Mouse (Mus musculus) kidney, adult 9 months (tissue): ENCODE measurements around the gene Plcxd2.

ENCODE experiments used
- DNase-seq: peaks from one replicate; pipeline ENCODE4 v3.0.0; 2022

Plcxd2 gene

DNA sequence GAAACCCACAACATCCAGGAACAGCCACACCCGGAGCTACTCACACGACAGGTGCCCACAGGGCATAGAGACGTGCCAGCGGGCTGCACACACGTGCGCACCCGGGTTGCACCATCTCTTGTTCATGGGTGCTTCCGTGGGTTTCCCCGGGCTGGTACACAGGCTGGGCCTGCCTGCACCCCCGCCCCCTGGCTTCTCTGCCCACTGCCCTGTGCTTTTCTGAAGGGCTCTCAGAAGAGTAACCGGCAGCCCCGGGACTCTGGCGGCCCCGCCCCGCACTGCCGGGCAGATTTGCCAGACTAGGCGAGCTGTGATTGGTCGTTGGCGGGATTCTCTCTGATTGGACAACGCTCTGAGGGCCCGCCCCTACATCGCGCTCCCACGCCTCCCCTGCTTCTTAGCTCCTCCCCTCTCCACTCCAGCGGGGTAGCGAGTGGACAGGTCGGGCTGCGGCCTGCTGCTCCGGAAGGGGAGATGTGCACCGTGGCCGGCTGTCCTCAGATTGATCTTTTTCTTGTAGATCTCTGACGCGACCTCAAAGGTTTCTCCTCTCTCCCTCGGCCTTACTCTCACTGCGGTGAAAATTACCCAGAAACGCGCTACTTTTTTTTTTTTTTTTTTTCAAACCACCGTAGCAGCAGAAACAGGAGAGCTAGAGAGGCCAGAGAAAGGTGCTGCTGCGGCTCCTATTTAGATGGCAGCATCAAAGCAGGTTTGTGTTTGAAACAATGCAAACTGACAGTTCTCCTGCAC, at the start of gene Plcxd2:
Gene Plcxd2 (minus strand): TSS at position 66 of the 753 bp plus-strand sequence.
- DNase-seq: peak; percentile 97

DNA sequence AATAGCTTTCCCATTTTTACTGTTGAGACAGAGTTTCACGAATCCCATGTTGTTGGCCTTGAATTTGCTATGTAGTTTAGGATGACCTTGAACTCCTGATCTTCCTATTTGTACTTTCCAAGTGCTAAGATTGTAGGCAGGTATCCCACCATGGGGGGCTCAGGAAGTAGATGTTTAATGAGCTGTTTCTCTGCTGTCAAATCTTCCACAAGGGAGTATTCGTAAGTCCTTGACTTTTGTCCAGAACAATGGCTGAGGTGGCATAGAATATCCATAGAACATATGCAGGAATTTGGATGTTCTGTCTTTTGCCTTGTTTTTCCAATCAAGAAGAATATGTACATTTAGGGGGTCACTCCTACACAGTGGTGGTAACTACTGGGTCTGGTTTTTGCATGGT, 36.9 kb upstream of the Plcxd2 start:
- DNase-seq: no peak

DNA sequence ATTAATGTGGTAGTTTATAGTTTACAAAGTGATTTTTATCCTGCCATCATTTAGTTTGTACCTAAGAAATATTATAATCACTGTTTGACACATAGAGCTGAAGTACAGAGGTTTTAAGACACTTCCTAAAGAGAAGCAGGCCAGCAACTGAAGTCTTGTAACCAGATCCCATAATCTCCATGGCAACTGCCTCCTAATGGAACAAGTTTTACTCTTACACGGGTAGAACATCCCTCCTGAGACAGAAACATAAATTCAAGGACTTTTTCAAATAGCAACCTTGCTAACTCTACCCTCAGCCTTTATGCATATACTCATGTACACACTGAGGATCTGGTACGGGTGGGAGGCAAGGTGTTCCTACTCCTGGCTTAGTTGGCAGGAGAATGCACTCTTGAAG, 26.2 kb upstream of the Plcxd2 start:
- DNase-seq: no peak

DNA sequence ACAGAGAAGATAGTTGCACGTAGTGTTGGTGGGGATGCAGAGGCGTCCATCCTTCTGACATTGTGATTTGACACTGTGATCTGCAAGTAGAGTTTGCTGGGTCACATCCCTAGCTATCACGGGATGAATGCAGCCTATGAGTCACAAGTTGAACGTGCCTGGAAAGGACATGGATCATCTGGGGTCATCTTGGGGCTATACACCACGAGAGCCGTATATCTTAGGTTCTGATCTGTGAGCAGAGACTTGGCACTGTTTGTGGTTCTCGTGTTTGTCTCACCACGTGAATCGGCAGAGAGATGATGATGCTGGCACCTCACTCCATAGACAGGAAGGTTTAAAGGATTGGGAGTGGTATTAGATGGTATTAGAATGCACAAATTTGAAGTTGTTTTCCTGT, 23.9 kb upstream of the Plcxd2 start:
- DNase-seq: no peak

DNA sequence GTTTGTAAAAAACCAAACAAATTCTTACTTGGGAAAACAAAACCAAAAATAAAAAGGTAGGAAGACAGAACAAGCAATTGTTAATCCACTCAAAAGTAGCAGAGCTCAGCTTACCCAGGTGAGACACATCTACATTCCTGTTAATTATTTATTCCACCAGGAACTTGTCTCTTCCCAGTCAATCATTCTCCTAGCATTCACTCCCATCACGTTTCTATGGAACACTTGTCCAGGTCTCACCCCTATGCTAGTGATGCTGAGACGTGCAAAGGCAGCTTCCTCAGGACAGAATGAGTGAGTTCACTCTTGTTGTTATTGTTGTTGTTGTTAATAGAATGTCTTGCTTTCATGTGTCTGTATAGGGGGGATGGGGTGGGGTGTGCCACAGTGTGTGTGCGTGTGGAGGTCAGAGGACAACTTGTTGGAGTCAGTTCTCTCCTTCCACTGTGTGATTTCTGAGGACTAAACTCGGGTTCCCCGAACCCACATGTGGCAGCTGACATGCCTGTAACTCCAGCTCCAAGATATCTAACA, 13.0 kb upstream of the Plcxd2 start:
- DNase-seq: no peak

DNA sequence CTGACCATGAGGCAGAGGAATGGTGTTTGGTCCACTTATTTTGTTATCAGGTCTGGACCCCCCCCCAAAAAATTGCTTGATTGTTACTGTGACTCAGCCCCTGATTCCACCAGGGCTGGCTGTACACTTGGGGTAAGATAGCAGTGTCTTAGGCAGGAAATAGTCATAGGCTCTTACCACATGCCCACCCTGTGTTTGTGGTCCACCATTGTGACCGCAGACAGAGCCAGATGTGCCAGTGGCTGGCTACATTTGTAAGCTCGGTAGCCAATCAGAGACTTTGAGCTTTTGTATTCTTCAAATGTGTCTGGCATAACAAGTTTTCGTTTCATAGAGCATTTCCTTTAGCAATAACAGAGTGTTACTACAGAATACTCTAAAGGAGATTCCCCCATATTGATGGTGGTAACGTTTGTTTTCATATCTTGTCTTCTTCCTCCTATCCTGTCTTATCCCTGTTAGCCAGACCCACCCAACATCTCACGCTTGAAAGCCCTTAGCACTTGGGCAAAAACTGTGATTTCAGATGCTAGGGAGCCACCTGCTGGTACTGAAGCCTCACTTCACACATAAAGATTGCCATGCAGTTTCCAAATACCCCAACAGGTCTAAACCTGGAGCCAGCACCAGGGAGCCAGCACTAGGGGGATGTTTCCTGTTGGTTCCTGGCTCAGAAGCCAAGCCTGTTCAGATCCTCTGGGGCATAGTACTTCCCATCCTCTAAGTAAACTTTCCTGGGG, 12.3 kb upstream of the Plcxd2 start:
- DNase-seq: peak; percentile 71

DNA sequence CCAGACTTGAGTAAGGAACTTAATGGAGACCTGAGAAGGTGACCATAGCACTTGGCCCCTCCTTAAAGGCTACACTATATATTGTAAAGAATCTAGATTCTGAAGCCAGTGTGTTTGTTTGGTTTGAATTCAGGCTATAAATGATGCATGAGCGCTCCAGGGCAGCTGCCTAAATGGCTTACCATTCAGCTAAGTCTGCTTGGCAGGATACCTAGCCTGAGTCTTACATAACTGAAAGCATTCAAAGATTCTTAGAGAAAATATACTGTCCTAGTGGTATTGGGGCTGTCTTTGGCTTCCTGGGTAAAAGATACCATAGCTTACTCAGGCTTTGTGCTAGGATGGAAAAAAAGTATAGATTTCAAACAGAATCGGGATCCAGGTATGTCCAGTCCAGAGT, 11.3 kb upstream of the Plcxd2 start:
- DNase-seq: peak; percentile 55

DNA sequence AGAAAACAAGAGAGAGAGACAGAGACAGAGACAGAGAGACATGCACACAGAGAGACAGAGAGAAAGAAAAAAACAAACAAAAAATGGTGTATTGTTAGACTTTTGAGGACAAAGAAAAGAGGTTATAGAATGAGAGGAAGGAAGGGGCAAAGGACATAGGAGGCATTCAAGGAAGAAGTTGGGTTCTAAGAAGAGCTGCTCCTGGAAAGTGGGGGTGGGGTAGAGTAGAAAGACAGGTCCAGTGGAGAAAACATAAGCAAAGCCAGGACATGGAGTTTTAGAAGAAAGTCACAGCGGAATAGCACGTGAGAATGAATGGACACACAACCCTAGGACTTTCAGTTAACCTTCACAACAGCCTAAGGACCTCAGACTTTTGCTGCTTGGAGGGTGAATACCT, 10.4 kb upstream of the Plcxd2 start:
- no peak for DNase-seq

DNA sequence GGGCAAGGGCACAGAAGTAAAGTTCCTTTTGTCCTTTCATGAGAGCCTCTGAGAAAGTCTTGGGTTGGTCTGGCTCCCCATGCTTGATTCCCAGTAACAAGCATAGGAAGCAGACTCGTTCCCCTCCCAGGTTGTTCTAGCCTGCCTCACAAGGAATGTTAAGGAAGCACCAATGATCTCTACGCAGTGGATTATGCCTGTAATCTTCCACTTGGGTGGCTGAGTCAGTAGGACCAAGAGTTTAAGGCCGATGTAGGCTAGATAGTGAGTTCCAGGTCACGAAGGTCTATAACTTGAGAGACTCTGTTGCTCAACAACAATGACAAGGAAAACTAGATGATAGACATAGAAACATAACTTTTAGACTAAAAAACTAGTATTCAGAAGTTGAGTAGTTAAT, 9.8 kb upstream of the Plcxd2 start:
- DNase-seq: no peak

DNA sequence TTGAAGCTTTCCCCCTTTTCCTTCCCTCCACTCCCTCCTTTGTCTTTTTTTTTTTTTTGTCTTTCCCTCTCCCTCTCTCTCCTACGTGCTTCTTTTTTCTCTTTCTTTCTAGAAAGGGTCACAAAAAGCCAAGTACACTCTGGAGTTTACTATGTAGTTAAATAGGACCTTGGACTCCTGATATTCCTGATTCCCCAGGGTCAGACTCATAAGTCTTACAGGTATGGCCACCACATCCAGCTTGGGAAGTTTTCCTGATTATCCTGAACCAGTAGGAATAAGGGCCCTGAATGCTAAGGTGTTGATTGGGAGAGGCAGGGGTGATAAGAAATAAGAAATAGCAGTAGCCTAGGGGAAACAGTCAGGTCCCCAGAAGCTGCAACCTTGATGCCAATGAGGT, 9.3 kb upstream of the Plcxd2 start:
- no peak for DNase-seq

DNA sequence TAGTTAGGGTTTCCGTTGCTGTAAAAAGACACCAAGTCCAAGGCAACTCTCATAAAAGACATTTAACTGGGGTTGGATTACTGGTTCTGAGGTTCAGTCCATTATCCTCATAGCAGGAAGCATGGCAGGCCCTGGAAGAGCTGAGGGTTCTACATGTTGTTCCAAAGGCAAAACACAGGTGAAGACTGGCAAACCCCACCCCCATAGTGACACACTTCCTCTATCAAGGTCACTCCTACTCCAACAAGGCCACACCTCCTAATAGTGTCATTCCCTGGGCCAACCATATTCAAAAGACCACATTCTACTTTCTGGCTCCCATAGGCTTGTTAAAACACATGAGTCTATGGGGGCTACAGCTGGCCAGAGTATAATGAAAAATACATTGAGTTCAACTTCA, 1.7 kb upstream of the Plcxd2 start:
- no peak for DNase-seq

DNA sequence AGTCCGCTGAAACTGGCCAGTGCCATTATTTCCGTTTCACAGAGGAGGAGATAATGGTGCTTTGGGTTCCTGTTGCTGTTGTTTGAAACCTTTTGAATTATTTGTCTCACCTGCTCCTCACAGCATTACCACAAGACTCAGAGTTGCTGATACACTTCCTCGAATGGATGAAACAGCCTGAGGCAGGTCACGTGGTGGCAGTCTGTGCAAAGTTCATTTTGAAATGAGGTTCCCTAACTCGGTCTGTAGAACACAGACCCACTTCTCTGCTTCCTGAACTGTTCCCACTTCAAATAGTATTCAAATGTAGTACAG, 845 bp upstream of the Plcxd2 start:
- peak; percentile 84 for DNase-seq

DNA sequence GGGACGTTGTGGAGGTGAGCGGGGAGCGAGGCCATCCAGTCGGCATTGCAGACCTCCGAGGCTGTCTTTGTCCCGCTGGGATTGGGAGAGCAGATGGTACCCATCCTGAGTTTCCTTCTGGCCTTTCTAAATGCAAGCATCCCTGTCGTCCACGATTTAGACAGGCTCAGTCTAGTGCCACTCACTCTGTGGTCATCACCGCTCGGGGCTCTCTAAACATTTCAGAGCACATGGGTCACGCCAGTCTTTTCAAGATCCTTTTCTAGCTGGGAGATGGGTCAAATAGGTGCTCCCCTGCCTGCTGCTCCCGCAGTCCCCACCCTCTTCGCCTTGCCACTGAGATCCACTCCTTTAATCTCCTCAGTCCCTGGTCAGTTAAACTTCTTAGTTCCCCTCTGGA, 301 bp downstream of the Plcxd2 start:
- DNase-seq: no peak

DNA sequence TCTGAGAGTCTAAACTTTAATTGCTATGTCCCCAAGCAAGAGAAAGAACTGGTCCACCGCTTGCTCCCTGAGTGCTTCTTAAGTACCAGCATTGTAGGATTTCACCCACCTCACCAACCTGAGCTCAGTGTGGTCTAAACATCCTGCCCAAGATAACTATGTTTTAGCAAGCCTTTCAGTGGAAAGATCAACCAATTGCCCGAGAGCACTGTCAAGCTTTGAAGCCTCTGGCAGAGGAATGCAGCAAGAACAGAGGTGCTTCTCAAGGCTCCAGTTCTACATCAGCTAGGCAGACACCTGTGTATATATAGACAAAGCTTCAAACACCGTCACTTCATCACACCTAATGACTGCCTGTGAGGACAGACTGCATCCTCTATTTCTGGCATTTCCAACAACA, 1.3 kb downstream of the Plcxd2 start:
- DNase-seq: no peak

DNA sequence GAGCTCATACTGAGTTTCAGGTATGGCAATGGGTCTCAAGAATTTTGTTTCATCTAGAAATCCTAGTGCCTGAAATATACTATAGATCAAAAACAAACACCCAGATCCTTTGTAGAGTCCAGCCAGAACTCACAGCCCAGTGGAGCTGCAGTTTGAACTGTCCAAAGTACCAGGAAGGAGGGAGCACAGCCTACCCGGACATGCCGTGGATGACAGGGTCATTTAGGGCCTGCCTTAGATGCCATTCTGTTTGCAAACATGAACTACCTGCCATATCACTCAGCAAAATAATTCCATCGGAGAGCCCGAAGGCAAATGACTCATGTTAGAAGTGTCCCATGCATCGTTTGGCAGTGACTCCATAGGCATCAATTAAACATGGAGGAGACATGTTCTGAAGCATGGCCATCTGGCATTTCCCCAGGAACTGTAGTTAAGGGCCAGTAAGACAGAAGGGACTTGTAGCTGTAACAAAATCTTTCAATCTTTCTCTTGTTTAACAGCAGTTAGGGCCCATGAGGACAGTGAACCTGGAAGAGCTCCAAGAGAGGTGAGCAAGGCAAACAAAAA, 1.9 kb downstream of the Plcxd2 start:
- peak; percentile 38 for DNase-seq

DNA sequence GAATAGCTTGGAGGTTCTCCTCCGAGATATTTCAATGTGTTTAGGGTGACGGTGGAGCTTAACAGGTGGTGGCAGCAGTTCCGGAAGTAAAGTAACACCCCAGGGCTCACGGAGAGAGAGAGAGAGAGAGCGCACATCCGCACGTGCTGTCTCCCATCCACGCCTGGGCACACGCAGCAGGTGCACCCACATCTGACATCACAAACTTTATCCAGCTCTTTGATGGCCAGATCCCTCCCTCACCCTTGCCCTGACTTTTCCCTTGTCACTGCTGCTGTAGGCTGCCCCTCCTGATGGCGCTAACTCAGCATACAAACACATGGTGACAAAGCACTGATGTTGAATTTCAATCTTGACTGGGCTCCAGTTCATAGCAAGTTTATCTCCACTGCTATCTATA, 3.8 kb downstream of the Plcxd2 start:
- DNase-seq: no peak

DNA sequence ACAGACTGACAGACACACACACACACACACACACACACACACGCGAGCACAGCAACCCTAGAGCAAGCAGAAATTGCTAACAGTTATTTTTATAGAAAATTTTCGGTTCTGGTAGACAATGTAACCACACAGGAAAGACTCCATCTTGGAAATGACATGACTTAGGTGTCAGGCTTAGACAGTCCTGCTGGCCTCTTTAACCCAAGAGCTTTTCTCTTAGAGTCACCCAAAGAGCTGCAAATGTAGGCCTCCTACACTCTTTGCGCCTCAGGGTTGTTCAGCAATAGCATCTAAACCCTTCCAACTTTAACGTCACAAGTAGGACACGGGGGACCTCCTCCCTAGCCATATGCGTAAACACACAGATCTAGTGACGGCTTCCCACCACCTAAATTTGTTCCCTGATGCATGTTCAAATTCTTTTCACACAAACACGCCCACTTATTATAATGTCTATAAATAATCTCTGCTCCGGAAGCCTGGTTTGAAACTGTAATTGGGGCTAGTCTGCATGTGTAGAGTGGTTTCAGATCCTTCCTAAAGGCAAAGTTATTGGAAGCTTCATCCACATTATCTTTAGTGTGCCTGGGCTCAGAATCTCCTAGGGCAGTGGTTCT, 8.4 kb downstream of the Plcxd2 start:
- DNase-seq: no peak

DNA sequence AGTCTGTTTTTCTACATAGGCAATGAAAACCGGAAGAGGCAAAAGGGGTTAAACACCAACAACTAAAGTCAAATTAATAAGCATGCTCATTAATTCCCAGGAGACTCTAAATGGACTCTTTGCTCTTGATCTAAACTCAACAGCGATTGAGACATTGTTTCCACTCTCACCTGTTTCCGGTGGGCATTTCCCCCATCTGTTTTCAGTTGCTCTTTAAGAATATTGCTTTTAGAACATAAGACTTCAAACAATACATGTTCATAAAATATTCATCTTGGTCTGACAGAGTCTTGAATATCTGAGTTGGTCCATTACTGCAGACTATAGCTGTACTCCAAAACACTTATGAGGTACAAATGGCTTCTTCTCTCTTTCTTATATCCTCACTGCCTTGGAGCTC, 9.0 kb downstream of the Plcxd2 start:
- no peak for DNase-seq

DNA sequence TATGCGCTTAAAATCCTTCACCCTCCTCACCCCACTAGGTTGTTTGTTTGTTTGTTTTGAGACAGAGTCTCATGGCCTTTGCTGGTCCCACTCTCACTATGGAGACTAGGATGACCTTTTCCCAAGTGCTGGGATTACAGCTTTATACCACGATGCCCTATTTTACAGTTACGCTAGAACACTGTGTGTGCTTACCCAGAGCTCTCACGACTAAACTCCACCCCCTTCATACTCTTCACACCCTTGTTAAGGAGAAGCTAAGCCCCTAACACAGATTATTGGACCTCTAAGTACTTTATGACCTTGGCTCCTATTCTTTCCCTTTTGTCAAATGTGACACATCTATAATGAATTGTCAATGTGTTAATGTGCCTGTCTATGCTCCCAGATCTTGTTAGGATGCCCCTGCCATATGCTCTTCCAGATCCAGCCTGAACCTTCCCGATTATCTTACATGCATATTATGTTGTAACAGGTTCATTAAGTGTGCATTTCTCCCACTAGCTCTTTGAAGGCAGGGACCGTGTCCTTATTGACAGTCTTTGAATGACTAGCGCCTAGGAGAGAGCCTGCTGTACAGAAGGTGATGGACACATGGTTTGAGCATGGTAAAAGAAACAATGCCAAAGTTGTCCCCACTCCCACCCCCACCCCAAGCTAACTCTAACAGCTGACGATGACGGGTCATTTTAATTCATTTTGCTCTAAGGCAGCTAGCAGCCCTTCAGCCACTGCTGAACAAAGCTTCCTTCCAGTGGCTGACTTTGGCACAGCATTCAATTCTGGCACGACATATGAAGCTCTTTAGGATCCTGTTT, 10.4 kb downstream of the Plcxd2 start:
- no peak for DNase-seq

DNA sequence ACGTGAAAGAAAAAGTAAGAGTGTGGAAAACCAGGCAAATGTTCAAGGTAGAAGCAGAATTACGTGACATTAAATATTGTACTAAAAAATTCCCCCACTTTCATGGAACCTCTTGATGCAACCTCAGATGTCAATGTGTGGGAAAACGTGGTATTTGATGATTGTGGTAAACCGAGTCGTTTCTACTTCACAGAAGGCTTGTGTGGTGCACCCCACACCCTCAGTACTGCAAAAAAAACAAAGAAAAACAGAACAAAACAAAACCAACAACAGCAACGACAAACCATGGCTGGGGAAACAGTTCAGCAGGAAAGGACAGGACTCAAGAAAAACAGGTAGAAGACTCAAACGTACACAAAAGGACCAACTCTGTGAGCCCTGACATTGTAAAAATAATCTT, 11.8 kb downstream of the Plcxd2 start:
- no peak for DNase-seq

DNA sequence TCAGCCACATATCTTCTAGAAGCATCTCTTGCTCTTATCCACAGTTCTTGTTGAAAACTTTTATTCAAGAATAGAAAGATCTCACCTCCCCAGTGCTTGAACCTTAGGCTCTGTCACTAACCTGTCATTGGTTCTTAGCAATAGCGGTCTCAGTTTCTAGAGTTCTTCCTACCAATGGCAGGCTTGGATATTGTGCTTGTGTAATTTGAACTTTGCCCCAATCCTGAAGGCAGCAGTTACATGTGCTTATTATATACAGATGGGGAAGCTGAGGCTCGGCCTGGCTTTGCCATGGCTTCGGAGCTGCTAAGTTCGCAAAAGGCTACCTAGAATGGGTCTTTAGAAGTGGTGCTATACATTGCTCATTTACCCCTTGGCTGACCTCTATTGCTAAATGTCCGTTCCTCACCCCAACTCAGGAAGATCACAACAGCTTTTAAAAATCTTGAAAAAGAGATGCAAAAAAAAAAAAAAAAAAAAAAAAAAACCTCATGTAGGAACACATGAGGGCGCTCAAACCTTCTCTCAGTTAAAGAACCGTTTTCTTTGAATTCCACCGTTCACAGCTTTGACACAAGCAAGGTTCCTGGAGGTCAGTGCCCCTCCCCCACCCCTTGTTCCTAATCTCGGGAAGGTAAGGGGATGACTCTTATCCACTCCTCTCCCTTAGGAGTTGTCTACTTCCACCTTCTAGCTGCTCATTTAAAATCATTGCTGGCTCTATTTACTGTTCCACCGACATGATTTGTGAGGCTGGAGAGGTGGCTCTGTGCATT, 18.9 kb downstream of the Plcxd2 start:
- no peak for DNase-seq

DNA sequence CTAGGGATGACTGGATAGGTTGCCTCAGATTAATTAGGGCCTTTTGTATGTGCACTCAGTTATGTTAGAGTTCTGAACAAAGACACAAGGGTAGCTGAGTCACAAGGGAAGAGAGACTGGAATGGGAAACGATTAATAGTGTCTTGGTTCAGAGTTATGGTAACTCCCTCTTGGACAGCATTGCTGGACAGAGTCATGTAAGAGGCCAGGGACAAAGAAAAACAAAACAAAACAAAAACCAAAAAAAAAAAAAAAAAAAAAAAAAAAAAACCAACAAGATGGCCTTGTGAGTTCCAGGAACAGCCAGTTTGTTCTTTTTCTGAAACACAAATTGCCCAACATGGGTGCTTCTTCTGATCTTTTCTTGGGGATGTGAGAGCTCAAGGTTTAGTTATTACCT, 23.8 kb downstream of the Plcxd2 start:
- DNase-seq: no peak
